Mouse (Mus musculus): Measurements from ENCODE around the gene Rgs3. TPM values are rescaled to one million over a fixed set of nuclear protein-coding genes. Genes with fewer than 3 reads are reported as not detected.

The Rgs3 gene
- polyA plus RNA-seq, 1 experiment from 2014 or later, result 36.3 TPM

GRCm38 (mm10) chr4:62594442-62594841 lies 34.8 kb downstream of the Rgs3 start:
- Histone ChIP-seq H3K9me3 (no peaks in the 10 kb centered on the region), H3K4me1 (peaks cover 29% of the 10 kb centered on the region), H3K27ac (no peak overlapping the region; the same call in 1 of the 2 replicates), H3K27me3 (ENCODE audit: poor library complexity, severe bottlenecking) (no peaks in the 10 kb centered on the region), H3K4me3 (no peak overlapping the region), H3K36me3 (replicated peaks) (no peaks in the 10 kb centered on the region)
- WGBS, result 71% methylated on average over 5 of the region's 5 CpGs
- DNase-seq (ENCODE audit: extremely low spot score, low spot score), result no peak

- WGBS, result 84% methylated on average over 5 of the region's 5 CpGs
Measured at GRCm38 (mm10) chr4:62596051-62596450, 36.4 kb downstream of the Rgs3 start.

GRCm38 (mm10) chr4:62600549-62600948 lies 40.9 kb downstream of the Rgs3 start:
- Histone ChIP-seq H3K4me1 (no peaks in the 10 kb centered on the region), H3K27me3 (ENCODE audit: poor library complexity, severe bottlenecking) (no peaks in the 10 kb centered on the region), H3K4me3 (no peak overlapping the region), H3K36me3 (replicated peaks) (peaks cover 21% of the 10 kb centered on the region), H3K27ac (no peak overlapping the region), H3K9me3 (no peaks in the 10 kb centered on the region)
- 88% methylated on average over 1 of the region's 1 CpGs for WGBS
- no peak for DNase-seq (ENCODE audit: extremely low spot score, low spot score)

More at GRCm38 (mm10) chr4:62596051-62596450, 36.4 kb downstream of the Rgs3 start:
- no peaks in the 10 kb centered on the region for H3K9me3 ChIP-seq
- H3K27ac ChIP-seq, result no peak overlapping the region
- DNase-seq (ENCODE audit: extremely low spot score, low spot score), result no peak
- H3K4me3 ChIP-seq, result no peak overlapping the region
- H3K36me3 ChIP-seq (replicated peaks), result no peaks in the 10 kb centered on the region
- no peaks in the 10 kb centered on the region for H3K27me3 ChIP-seq (ENCODE audit: poor library complexity, severe bottlenecking)
- peaks cover 23% of the 10 kb centered on the region for H3K4me1 ChIP-seq

DNA sequence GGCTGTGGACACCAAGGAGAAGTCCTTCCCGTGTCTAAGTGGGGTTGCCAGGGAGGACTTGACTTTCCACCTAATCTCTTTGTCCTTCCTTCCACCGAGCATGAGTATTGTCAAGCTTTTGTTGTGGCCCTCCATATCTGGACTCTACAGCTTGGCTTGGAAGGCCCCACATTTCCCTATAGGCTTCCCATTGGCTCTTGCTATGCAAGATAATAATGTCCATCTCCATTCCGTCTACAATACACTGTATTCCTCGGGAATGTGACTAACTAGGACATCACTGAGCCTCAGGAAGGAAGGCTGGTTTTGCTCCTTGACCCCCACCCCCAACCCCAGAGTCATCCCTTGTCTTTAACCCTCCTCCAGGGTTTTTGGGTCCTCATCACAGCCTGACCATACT lies 44.0 kb downstream of the Rgs3 start:
- no peak overlapping the region for H3K27ac ChIP-seq
- peaks cover 46% of the 10 kb centered on the region for H3K36me3 ChIP-seq (replicated peaks)
- H3K9me3 ChIP-seq, result no peaks in the 10 kb centered on the region
- H3K4me1 ChIP-seq, result peaks cover 28% of the 10 kb centered on the region
- H3K4me3 ChIP-seq, result no peak overlapping the region
- DNase-seq (ENCODE audit: extremely low spot score, low spot score), result no peak
- no peaks in the 10 kb centered on the region for H3K27me3 ChIP-seq (ENCODE audit: poor library complexity, severe bottlenecking)
- WGBS, result 90% methylated on average over 4 of the region's 4 CpGs

DNA sequence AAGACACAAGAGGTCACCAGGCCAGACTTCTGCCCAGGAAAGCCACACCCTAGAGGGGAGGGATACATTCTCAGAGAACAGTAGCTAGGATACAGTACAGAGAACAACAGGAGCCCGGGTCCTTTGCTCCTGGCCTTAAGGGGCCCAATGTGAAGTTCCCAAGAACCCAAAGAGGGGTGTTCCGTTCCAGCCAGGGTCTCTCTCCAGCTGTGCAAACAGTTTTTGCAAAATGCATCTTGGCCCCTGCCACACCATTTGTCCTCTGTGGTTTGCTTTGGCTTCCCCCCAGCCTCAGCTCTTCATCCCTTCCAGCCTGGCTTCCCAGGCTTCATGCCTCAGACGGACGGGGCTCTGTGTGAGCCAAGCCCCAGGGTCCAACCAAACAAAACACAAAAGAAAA lies 44.4 kb downstream of the Rgs3 start:
- peaks cover 33% of the 10 kb centered on the region for H3K4me1 ChIP-seq
- peaks cover 49% of the 10 kb centered on the region for H3K36me3 ChIP-seq (replicated peaks)
- no peak overlapping the region for H3K4me3 ChIP-seq
- H3K9me3 ChIP-seq, result no peaks in the 10 kb centered on the region
- no peak for DNase-seq (ENCODE audit: extremely low spot score, low spot score)
- WGBS, result 75% methylated on average over 4 of the region's 4 CpGs
- no peaks in the 10 kb centered on the region for H3K27me3 ChIP-seq (ENCODE audit: poor library complexity, severe bottlenecking)
- no peak overlapping the region for H3K27ac ChIP-seq

- no peak for DNase-seq (ENCODE audit: extremely low spot score, low spot score)
- Histone ChIP-seq H3K4me1 (peaks cover 44% of the 10 kb centered on the region), H3K4me3 (no peak overlapping the region), H3K9me3 (no peaks in the 10 kb centered on the region), H3K36me3 (replicated peaks) (peaks cover 52% of the 10 kb centered on the region), H3K27ac (peak overlapping the region; percentile 44; the same call in 1 of the 2 replicates), H3K27me3 (ENCODE audit: poor library complexity, severe bottlenecking) (no peaks in the 10 kb centered on the region)
- WGBS, result 90% methylated on average over 9 of the region's 9 CpGs
Measured at GRCm38 (mm10) chr4:62605856-62606541, 46.4 kb downstream of the Rgs3 start.

DNA sequence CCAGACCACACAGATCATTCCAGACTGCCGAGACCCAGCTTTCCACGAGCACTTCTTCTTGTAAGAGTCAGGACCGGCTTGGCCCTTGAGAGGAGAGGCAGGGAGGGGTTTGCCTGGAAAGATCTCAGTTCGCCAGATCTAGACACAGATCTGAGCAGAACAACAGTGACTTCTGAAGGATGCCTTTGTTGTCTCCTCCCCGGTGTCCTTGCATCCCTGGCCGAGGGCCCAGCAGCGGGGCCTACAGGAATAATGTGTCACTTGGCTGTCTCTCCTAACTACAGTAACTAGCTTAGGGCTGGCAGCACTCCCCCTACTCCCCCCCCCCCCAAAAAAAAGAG lies 46.9 kb downstream of the Rgs3 start:
- Histone ChIP-seq H3K36me3 (replicated peaks) (peaks cover 52% of the 10 kb centered on the region), H3K27me3 (ENCODE audit: poor library complexity, severe bottlenecking) (no peaks in the 10 kb centered on the region), H3K4me1 (peaks cover 44% of the 10 kb centered on the region), H3K9me3 (no peaks in the 10 kb centered on the region), H3K4me3 (no peak overlapping the region), H3K27ac (peak overlapping the region; percentile 44; the same call in 1 of the 2 replicates)
- no peak for DNase-seq (ENCODE audit: extremely low spot score, low spot score)
- 71% methylated on average over 7 of the region's 7 CpGs for WGBS

GRCm38 (mm10) chr4:62606905-62607304 lies 47.3 kb downstream of the Rgs3 start:
- no peak for DNase-seq (ENCODE audit: extremely low spot score, low spot score)
- Histone ChIP-seq H3K9me3 (no peaks in the 10 kb centered on the region), H3K4me1 (peaks cover 47% of the 10 kb centered on the region), H3K36me3 (replicated peaks) (peaks cover 52% of the 10 kb centered on the region), H3K4me3 (no peak overlapping the region), H3K27me3 (ENCODE audit: poor library complexity, severe bottlenecking) (no peaks in the 10 kb centered on the region), H3K27ac (0 out of 2 replicates have a peak overlapping the region, but pooled peaks have one; percentile 44)
- WGBS, result 86% methylated on average over 7 of the region's 7 CpGs

DNA sequence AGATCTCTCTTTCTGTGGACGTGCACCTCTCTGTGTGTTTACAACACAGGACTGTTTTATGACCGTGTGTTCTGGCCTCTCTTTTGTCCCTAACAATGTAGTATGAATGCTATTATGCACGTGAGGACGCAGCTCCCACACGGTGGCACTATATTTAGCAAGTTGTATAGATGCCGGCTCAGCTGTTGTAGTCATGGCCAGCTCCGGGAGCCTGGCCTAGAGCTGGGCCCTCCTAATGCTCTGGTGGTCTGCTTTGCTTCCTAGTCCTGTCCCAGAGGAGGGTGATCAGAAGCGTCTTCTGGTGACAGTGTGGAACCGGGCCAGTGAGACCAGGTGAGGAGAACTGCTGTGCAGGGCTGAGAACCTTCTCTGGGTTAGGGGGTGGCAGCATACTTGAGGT lies 47.7 kb downstream of the Rgs3 start:
- Histone ChIP-seq H3K36me3 (replicated peaks) (peaks cover 47% of the 10 kb centered on the region), H3K27ac (peak overlapping the region; percentile 66), H3K4me1 (peaks cover 51% of the 10 kb centered on the region), H3K9me3 (no peaks in the 10 kb centered on the region), H3K4me3 (no peak overlapping the region), H3K27me3 (ENCODE audit: poor library complexity, severe bottlenecking) (no peaks in the 10 kb centered on the region)
- DNase-seq (ENCODE audit: extremely low spot score, low spot score), result no peak
- whole genome bisulfite sequencing, result 75% methylated on average over 9 of the region's 9 CpGs

DNA sequence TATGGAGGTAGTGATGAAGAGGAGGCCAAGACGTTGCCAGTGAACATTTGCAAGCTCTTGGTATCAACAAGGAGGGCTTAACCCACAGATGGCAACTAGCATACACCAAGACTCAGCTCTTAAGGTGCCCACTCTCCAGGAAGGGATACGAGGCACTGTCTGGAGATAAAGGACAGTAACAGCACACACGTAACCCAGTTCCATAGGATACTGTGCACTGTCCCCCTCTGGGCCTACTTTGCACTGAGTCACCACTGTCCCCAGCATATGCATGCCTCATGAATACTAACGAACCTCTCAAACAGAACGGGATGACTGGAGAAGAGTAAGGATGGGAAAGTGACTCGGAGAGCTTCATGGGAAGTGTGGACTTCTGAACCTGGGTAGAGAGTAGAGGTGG lies 48.2 kb downstream of the Rgs3 start:
- Histone ChIP-seq H3K36me3 (replicated peaks) (peaks cover 43% of the 10 kb centered on the region), H3K9me3 (no peaks in the 10 kb centered on the region), H3K27me3 (ENCODE audit: poor library complexity, severe bottlenecking) (no peaks in the 10 kb centered on the region), H3K4me3 (no peak overlapping the region), H3K27ac (peak overlapping the region; percentile 66), H3K4me1 (peaks cover 56% of the 10 kb centered on the region)
- WGBS, result 89% methylated on average over 6 of the region's 6 CpGs
- DNase-seq (ENCODE audit: extremely low spot score, low spot score), result no peak

GRCm38 (mm10) chr4:62609333-62609732 lies 49.7 kb downstream of the Rgs3 start:
- 88% methylated on average over 4 of the region's 4 CpGs for WGBS
- H3K27me3 ChIP-seq (ENCODE audit: poor library complexity, severe bottlenecking), result no peaks in the 10 kb centered on the region
- DNase-seq (ENCODE audit: extremely low spot score, low spot score), result no peak
- H3K27ac ChIP-seq, result peak overlapping the region; percentile 44; the same call in 1 of the 2 replicates
- H3K9me3 ChIP-seq, result no peaks in the 10 kb centered on the region
- H3K36me3 ChIP-seq (replicated peaks), result peaks cover 39% of the 10 kb centered on the region
- H3K4me1 ChIP-seq, result peaks cover 71% of the 10 kb centered on the region
- no peak overlapping the region for H3K4me3 ChIP-seq

GRCm38 (mm10) chr4:62610142-62610675 lies 50.6 kb downstream of the Rgs3 start:
- no peak for DNase-seq (ENCODE audit: extremely low spot score, low spot score)
- 74% methylated on average over 16 of the region's 16 CpGs for WGBS
- Histone ChIP-seq H3K27ac (peak overlapping the region; percentile 27; the same call in 1 of the 2 replicates), H3K4me1 (peaks cover 80% of the 10 kb centered on the region), H3K36me3 (replicated peaks) (peaks cover 34% of the 10 kb centered on the region), H3K9me3 (no peaks in the 10 kb centered on the region), H3K4me3 (no peak overlapping the region), H3K27me3 (ENCODE audit: poor library complexity, severe bottlenecking) (no peaks in the 10 kb centered on the region)

Data from forebrain, embryonic 10.5 days (tissue).